Mouse (Mus musculus): ENCODE measurements around the gene Echdc3.

Gene Echdc3

DNA sequence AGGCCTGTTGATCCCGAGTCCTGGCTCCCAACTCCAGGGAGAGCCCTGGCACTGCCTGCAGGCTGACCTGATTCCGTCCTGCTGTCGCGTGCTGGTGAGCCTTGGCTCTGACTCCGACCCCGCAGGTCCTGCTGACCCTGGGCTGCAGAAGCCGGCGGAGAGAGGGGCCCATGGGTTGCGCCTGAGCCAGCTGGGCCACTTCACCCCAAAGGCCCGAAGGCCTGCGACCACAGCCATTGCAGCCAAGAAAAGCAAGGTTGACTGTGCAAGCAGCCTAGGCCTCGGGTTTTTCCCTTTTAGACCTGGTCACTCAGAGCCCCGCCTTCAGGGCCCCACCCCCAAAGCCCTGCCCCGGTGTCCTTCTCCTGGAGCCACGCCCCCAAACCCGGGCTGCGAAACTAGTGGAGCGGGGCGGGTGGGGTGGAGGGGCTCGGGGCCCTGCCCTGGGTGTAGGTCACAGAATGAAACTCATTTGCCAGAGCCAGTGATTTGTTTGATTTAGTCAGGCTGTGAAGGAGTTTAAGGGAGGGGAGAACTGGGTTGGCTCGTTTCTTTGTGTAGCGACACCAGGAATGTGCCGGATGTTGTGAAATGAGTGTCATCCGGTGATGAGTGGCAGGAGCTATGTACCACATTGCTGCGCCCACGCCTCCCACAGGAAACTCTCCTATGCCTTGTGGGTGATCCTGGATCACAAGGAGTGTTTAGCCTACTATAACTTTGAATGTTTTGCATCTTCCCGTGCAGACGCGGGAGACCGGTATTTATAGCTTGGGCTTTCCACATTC is at the start of gene Echdc3:
Gene Echdc3 (minus strand): TSS at position 310 of the 788 bp plus-strand sequence.
- DNase-seq (ENCODE audit: low read depth), result peak; percentile 64

DNA sequence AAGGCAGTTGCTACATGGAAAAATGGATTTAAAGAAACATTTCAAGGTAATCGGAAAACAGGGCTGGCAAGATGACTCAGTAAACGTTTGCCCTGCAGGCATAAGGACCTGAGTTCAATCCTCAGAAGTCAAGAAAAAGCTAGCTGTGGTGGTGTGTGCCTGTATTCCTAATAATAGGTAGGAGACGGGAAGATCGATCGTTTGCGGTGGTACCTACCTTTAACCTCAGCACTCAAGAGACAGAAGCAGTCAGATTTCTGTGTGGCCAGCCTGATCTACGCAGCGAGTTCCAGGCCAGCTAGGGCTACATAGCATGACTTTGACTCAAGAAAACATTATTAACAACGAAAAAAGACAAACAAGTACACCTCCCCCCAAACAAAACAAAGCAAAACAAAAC is 48.9 kb upstream of the Echdc3 start:
- no peak for DNase-seq (ENCODE audit: low read depth)

DNA sequence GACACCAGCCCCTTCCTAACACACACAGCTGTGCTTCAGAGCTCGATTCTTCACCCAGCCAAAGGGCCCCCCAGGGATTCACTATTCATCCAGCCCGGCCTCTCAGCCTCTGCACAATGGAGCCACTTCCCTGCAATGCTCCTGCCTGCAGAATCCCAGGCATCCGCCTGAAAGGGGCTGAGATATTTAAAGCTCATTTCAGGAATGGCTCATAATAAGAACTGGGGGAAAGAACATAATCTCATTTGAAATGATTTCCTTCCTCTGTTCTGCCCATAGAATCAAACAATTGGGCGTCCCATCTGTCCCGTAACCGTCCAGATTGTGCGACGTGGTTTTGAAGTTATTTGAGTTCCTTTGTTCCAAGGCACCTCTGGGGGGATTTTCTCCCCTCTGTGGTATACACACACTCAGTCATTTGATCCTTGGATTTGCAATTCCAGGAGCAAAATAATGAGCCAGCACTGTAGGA is 48.4 kb upstream of the Echdc3 start:
- no peak for DNase-seq (ENCODE audit: low read depth)

DNA sequence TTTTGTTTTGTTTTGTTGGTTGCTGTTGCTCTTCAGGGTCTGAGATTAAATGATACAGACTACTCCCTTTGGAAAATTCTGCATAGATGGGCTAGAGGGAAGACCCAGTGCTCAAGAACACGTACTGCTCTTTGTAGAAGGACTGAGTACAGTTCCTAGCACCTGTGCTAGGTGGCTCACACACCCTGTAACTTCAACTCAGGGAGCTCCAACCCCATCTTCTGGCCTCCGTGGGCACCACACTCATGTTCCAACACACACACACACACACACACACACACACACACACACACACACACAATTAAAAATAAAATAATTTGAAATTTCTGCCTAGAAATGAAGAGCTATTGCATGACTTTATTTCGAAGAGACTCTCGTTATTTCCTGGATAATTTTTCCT is 47.8 kb upstream of the Echdc3 start:
- DNase-seq (ENCODE audit: low read depth), result no peak

DNA sequence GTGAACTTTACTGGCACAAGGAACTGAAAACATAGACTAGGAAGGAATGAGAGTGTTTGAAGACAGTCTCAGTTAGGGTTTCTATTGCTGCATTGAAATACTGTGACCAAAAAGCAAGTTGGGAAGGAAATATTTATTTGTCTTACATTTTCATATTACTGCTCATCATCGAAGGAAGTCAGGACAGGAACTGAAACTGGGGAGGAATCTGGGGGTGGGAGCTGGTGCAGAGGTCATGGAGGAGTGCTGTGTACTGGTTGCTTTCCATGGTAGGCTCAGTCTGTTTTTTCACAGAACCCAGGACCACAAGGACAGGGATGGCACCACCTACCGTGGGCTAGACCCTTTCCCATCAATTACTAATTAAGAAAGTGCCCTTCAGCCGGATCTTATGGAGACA is 46.3 kb upstream of the Echdc3 start:
- DNase-seq (ENCODE audit: low read depth), result no peak

DNA sequence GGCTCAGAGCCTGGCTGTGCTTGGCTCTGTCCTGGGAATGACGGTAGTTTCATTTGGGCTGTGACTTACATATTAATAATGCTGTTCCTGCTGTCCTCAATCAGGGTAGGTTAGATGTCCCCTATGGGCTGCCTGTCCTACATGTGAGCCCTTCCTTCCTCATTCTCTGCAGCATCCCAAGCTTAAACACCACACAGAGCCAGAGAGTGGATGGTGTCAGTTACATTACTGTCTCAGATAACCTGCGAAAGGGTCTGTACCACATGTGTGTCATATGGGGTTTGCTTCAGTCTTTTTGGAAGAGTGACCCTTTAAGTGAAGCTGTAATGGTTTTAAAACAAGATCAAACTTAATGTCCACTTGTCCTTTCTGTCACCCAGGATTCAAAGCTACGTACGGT is 45.2 kb upstream of the Echdc3 start:
- DNase-seq (ENCODE audit: low read depth), result no peak

DNA sequence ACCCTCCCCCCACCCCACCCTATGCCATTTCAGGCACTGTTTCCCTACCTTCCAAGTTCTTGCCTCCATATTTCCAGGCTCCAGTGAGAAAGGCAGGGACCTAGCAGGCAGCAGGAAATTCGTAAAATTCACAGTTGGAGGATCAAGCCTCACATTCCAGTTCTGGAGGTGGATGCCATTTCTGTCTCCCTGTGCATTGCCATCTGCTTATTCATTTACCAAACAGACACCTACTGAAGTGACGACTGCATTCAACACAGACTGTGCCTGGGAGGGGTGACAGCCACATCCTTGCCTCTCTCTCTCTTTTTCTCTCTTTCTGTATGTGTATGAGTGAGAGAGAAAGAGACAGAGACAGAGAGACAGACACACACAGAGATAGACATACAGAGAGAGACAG is 44.3 kb upstream of the Echdc3 start:
- DNase-seq (ENCODE audit: low read depth), result no peak

DNA sequence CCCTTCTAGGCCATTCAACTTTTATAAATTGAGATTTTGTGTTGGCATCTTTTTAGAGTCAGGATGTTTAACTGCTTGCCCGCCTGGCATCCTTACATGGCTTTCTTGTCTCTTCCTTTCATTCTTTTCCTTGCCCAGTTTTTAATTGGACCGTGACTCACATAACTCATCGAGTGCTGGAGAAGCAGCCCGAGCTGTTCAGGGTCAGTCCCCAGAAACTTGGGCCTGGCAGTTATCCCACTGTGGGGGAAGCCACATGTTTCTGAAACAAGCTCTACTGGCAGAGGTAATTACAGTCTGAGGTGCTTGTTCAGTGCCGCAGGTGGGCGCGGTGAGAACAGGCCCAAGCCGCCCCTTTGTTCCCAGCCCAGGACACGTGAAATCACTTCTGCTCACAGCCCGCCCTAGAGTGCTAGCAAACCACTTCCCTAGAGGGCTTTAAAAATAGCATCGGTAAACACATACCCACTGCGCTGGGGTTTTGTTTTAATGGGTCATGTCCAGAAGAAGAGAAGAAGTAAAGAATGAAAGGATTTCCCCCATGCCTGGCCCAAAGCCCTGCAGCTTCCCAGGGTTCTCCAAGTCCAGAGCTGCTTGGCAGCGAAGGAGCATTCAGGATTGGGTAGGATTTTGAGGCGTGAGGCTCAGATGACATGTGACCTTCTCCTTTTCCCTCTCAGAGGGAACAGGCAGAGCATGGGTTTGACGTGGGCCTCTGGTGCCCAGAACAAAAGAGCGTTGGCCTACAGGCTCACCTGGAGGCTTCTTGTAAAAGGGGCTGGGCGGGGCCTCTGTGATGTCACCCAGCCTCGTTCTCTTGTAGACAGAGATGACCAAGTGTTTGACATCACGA is 43.4 kb upstream of the Echdc3 start:
- DNase-seq (ENCODE audit: low read depth), result no peak

DNA sequence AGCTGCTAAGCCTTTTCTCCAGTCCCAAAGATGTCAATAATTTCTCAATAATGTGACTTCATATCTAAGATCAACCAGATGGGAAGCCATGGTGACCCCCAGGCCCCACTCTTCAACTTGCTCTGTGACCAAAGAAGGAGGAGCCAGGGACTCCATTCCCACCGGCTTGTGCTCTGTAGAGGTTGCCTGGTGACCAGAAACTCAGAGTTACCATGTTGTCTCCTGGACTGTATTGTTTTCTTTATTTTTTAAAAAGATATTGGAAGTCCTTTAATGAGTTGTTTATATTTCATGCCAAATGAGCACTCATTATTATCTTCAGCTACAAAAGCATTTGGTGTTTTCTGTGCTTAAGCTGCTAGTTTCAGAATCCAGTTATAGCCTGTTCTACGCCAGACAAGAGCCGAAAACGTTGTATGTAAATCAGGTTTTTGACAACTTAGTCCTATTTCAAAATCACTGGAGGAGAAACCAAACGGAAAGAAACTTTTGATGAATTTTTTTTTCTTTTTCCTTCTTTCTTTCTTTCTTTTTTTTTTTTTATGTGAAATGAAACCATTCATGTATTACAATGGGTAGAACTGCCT is 42.7 kb upstream of the Echdc3 start:
- no peak for DNase-seq (ENCODE audit: low read depth)

DNA sequence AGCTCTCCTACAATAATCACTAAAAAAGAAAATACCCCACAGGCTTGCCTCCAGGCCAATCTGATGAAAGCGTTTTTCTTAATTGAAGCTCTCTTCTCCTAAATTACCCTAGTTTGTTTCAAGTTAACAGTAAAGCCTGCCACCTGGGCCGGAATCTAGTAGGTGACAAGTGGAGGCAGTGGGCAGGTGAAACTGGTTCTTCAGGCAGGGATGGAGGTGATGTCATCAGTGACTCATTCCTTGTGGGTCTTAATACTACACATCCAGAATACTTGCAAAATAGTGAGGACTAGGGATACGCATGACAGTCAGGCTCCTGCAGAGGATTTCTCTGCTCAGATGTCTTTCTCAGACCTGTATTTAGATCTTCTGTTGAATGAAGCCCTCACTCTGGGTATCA is 39.7 kb upstream of the Echdc3 start:
- no peak for DNase-seq (ENCODE audit: low read depth)

DNA sequence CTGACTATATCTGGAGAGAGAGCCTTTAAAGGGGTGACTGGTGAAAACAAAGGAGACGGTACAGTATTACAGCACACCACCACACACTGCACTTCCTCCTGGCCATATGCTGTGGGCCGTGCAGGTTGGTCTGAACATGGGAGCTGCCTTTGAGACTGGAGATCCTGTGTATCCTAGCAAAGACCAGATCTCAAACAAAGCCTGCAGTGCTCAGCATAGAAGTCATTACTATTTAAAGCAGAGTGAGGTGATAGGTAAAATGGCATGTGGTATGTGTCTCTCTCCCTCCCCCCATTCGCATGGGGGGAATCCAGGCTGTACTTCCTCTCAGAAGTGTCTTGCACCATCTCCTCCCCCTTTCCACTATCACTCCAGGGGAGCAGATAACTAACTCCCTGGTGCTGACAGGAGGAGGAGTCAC is 38.3 kb upstream of the Echdc3 start:
- no peak for DNase-seq (ENCODE audit: low read depth)

DNA sequence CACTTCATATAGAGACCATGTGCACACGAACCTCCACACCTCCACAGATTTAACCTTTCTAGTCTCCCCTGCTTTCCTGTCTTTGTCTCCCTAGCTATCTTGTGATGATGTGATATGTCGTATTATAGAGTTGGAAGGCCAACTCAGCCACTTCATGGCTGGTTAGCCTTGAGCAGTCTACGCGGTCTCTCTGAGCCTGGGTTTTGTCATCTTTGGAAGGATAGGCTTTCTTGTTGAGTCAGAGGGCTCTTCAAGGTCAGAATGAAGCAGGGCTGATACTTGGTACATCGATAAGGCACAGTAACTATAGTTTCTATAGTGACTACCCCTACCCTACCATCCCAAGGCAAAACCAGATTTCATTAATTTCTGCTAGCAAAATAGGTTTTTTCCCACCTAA is 28.6 kb upstream of the Echdc3 start:
- no peak for DNase-seq (ENCODE audit: low read depth)

DNA sequence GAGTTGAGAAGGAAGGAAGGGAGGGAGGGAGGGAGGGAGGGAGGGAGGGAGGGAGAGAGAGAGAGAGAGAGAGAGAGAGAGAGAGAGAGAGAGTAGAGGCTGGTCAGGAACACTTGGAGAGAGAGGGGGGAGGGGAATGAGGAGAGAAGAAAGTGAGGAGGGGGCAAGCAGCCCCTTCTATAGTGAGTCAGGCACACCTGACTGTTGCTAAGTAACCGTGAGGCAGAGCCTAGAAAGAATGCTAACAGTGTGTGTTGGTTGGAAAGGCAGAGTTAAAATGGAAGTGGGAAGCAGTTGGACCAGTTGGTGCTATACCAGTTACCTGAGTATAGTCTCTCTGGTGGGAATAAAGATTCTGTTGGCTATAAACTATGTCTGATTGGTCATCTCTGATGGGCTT is 27.2 kb upstream of the Echdc3 start:
- DNase-seq (ENCODE audit: low read depth), result no peak

DNA sequence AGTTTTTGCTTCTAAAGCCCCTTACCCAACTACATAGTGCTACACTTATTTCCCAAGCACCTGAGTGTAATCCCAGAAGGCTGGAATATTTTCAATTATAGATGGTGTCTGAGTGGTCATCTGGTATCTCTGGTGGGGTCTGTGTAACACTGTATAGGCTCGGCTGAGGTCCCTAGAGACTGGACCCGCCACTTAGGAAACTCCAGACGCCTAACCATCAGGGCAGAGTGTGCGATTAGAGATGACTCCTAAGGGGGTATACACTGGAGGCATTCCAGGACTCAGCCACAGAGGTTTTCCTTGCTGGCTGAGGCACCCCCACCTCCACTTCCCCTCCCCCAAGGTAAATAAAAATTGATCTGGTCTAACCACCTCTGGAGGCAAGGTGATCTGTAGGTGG is 26.5 kb upstream of the Echdc3 start:
- DNase-seq (ENCODE audit: low read depth), result no peak

DNA sequence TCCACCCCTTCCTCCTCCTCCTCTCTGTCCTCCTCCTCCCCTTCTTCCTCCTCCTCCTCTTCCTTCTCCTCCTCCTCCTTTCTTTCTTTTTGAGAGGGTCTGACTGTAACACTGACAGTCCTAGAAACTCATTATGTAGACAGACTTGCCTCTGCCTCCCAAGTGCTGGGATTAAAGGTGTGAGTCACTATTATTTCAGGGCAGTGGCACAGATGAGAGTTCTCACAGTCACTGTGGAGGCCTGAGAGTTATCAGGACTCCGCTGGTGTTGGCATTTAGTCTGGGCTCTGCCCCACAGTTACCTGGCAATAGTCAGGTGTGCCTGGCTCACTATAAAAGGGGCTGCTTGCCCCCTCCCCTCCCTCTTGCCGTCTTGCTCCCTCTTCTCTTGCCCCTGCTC is 25.8 kb upstream of the Echdc3 start:
- DNase-seq (ENCODE audit: low read depth), result no peak

DNA sequence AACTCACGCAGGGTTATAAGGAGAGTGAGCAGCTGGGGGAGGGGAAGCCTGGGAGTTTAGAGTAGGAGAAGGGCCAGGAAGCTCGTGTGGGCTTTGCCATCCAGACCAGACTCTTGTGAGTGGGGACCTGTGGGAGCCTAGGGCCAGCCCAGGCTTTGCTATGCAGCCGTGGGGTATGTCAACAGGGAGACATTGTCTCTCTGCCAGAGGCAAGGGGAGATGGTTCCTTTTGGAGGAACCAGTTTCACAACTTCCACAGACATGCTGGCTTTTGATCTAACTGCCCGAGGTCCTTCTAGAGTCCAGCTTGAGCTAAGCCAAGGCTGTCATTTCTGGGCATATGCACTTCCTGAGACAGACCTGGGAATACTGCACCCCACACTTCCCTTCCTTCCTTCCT is 25.4 kb upstream of the Echdc3 start:
- no peak for DNase-seq (ENCODE audit: low read depth)

DNA sequence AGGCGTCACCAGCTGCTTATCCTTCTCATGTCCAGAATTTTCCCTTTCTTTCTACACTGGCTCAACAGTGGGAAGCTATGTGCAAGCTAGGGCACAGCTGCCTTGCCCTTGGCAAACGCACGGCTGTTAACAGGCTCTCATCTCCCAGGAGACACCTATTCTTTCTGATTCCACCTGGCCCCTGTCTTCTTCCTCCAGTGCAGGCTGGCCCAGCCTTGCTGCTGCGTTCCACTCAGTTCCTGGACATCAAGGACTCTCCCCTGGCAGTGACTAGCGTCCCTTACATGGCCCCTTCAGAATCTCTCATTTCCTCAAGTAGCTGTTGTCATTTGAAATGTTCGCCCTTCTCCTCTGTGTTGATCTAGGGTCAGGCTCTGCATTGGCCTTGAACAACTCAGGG is 20.5 kb upstream of the Echdc3 start:
- DNase-seq (ENCODE audit: low read depth), result no peak

DNA sequence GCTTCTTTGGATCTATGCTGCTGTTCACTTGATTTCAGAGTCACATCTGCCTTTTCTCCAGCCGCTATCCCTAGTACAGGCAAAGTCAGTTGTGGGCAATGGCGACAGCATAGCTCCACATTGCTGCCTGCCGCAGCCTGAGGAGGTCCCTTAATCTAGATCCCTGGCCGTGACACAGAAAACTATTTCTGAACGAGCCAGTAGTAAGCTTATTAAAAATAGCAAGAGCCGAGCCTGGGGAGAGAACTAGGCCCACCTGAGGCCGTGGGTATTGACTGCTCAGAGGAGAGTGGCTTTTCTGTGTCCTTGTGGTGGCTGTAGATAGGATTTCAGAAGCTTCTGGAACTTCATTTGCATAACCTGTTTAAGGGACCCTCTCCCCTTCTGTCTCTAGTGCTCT is 19.9 kb upstream of the Echdc3 start:
- DNase-seq (ENCODE audit: low read depth), result no peak

DNA sequence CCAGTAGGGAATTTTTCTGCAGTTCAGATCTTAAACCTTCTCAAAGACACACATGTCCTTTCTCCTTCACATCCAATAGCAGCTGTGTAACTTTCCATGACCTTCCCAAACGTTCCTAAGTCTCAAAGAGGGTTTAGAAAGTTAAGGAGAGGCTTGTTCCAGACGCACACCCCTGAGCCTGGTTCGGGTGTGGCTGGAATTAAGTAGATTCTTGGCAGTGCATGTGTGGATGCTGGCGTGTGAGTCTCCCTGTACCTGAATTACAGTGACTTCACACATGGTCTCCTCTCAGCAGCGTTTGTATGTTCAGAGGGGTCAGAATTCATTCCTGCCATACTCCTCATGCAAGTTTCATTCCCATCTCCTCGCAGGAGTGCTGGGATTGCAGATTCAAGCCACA is 18.0 kb upstream of the Echdc3 start:
- no peak for DNase-seq (ENCODE audit: low read depth)

DNA sequence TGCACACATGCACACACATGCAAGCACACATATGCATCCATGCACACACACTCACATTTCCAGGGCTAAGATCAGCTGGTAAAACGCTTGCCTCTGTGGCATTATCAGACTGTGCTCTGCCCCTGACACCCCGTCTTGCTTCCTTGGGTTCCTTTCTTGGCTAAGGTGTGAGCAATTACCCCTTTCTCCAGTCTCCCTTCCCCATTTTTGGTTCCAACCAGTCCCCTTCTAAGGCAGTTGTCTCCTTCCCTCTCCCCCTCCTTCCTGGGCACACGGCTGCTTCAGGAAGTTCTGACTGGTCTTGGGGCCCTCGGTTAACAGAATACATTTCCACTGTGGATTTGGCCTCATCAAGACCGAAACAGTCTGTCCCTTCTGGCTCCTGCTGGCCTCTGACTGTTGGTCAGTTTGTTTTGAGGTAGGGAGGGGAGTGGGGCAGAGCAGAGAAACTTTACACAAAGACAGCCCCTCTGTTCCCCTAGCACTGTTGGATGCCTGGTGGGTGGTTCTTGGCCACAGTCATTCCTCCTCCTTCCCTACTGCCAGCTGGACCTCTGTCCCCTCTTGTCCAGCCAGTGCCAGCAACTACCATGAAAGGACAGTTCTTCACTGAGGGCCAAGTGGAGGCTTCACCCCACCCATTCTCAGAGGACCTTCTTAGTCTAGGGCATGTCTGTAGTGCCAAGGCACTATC is 16.9 kb upstream of the Echdc3 start:
- DNase-seq (ENCODE audit: low read depth), result no peak

DNA sequence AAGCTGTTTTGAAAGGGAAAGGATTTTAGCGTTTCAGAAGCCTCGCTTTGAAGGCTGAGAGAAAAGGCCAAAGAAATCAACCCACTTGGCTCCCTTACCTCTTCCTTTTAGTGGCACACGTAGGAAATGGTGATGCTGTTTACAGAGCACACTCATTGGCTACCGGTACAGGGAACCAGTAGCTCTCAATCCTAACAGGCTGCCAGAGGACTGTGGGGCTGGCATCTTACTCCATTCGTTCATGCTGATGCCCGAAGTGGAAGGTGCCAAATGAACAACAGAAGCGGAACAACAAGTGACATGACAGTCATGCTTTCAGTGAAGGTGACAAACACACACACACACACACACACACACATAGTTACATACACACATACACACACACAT is 14.2 kb upstream of the Echdc3 start:
- DNase-seq (ENCODE audit: low read depth), result no peak

DNA sequence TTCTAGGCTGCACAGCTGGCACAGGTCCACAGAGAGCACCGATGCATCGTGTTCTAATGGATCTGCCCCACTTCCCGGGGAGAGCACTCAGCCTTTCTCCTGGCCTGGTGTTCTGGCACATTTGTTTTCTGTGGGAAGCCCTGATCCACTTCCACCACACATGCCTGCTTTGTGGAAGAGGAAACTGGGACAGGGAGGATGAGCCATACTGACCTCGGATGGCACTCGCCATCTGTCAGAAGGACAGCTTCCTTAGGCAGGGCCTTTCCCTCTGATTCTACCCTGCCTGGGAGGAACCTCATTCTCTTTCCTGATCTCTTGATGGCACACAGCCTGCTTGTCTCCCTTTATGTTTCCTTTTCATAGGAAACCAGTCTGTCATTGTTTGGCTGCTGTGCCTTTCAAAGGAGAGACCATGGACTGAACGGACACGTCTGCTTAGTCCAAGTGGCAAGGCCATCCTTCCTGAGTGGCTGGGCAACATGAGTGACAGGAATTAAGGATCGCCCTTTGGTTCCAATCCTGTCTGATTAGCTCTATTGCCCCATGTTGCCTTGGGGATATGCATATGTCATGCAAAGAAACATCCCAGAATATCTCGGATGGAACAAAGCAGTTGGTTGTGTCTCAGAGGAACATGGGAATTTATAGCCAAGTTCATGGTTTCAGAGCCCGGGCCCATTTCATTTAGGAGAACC is 13.7 kb upstream of the Echdc3 start:
- no peak for DNase-seq (ENCODE audit: low read depth)

All from c-Kit-positive CD71-negative TER-119-negative erythroid progenitor cells, embryonic 14.5 days (primary cell).